Mouse (Mus musculus): ENCODE data around the gene Gtf3c6.

DNA sequence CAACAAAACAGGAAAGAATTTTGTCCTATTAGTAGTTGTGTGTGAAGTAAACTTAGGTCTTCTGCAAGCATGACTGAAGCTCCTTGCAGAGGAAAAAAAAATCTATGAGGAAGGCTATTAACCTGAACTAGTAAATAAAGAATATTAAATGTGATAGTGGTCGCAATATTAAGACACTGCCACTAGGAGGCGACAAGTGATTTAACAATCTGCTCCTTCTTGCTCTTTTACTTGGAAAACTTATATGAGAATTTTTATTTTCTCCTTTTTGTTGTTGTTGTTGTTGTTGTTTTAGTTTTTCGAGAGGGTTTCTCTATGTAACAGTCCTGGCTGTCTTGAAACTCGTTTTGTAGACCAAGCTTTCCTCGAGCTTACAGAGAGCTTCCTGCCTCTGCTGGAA is 1.1 kb upstream of the Gtf3c6 start:
- TF ChIP-seq POLR2A (IDR thresholded peaks at IDR 0.05; ENCODE audit: low read depth, low read length) (no peak), CTCF (conservative IDR thresholded peaks at IDR 0.05; ENCODE audit: insufficient read depth, insufficient read length, low read depth, low read length) (no peak)
